In genomic region chr4:65426437-65426836, GRCm38 (mm10) we compare ENCODE assay signal across 9 mouse cellular contexts.
DNase-seq lines count a peak whose midpoint lies in the region.
"Had no signal": no experiment of that assay in that cellular context is flagged by ENCODE, and none has a peak within 500 bp of the region (broad histone marks: within the 10 kb centered on the region; RNA-seq: fewer than 3 reads in every experiment).

No protein-coding gene starts in this region.

- intact Hi-C loops in heart, postnatal 25 days (cut with DNase I), result no loop called here
- intact Hi-C loops in left cerebral cortex, postnatal 25 days (cut with DNase I), result no loop called here

- DNase-seq in heart, adult 9 months (ENCODE audit: low spot score in 2 of 2), result peak; percentile 9 to 15
- no peak for DNase-seq in heart, postnatal 25 days (ENCODE audit: low spot score)
- DNase-seq in urinary bladder, postnatal 14 days (ENCODE audit: low spot score), result peak; percentile 24
- no peak for DNase-seq in urinary bladder, postnatal 4 days (ENCODE audit: low spot score in 2 of 2)
- DNase-seq in cerebellum, postnatal 14 days, result peak; percentile 20 to 49
- peak; percentile 24 for DNase-seq in testis, postnatal 14 days (ENCODE audit: low spot score)
- no peak for DNase-seq in layer of hippocampus, adult 9-11 months
- DNase-seq in left cerebral cortex, postnatal 25 days (ENCODE audit: low spot score in 2 of 2), result no peak
- DNase-seq: gastrocnemius, postnatal 36 days had no signal

Comparison
In these comparisons a context has a peak if more than half of its experiments do, and no peak if none do; other contexts are left out.
1. DNase-seq: peak in heart, adult 9 months (2 of 2), urinary bladder, postnatal 14 days (single experiment), cerebellum, postnatal 14 days (2 of 2) and testis, postnatal 14 days (single experiment); none in heart, postnatal 25 days (single experiment), urinary bladder, postnatal 4 days (0 of 2), layer of hippocampus, adult 9-11 months (single experiment) and left cerebral cortex, postnatal 25 days (0 of 2).